Mouse (Mus musculus): ENCODE measurements around the gene Gm10229. TPM values are rescaled to one million over a fixed set of nuclear protein-coding genes. Genes with fewer than 3 reads are reported as not detected.
"Not testable (repeated sequence)": the region's sequence is repeated elsewhere in the genome, so short reads cannot be mapped to it uniquely, and the experiment has no call there.

Gm10229 gene
- total RNA-seq (2017): not detected in 2 replicates

GRCm38 (mm10) chr16:89014984-89015383 is at the start of gene Gm10229:
Gene Gm10229, plus strand, starts transcription at chr16:89015284.
- ATAC-seq (replicated peaks in 1 of 2; ENCODE audit: insufficient read depth in 1 of 2, low FRiP score in 2 of 2, low TSS enrichment in 1 of 2, low read depth in 1 of 2, poor library complexity in 2 of 2, severe bottlenecking in 2 of 2): not testable (repeated sequence)

GRCm38 (mm10) chr16:89010659-89011058 is 4.4 kb upstream of the Gm10229 start, which contains the start of gene Krtap22-2:
Gene Krtap22-2, minus strand, starts transcription at chr16:89010759.
- no peak for ATAC-seq (replicated peaks in 1 of 2; ENCODE audit: insufficient read depth in 1 of 2, low FRiP score in 2 of 2, low TSS enrichment in 1 of 2, low read depth in 1 of 2, poor library complexity in 2 of 2, severe bottlenecking in 2 of 2)

GRCm38 (mm10) chr16:89013973-89014372 is 1.1 kb upstream of the Gm10229 start:
- no peak for ATAC-seq (replicated peaks in 1 of 2; ENCODE audit: insufficient read depth in 1 of 2, low FRiP score in 2 of 2, low TSS enrichment in 1 of 2, low read depth in 1 of 2, poor library complexity in 2 of 2, severe bottlenecking in 2 of 2)

- not testable (repeated sequence) for ATAC-seq (replicated peaks in 1 of 2; ENCODE audit: insufficient read depth in 1 of 2, low FRiP score in 2 of 2, low TSS enrichment in 1 of 2, low read depth in 1 of 2, poor library complexity in 2 of 2, severe bottlenecking in 2 of 2)
Observed at GRCm38 (mm10) chr16:89031399-89031798, 16.3 kb downstream of the Gm10229 start, which contains the start of gene Krtap6-1. Gene Krtap6-1, plus strand, starts transcription at chr16:89031699.

GRCm38 (mm10) chr16:89041372-89041771 is 26.3 kb downstream of the Gm10229 start, which contains the start of gene Gm10228:
Gene Gm10228, minus strand, starts transcription at chr16:89041472.
- ATAC-seq (replicated peaks in 1 of 2; ENCODE audit: insufficient read depth in 1 of 2, low FRiP score in 2 of 2, low TSS enrichment in 1 of 2, low read depth in 1 of 2, poor library complexity in 2 of 2, severe bottlenecking in 2 of 2): not testable (repeated sequence)

GRCm38 (mm10) chr16:89047783-89048182 is 32.7 kb downstream of the Gm10229 start, which contains the start of gene Krtap6-5:
Gene Krtap6-5, minus strand, starts transcription at chr16:89047883.
- ATAC-seq (replicated peaks in 1 of 2; ENCODE audit: insufficient read depth in 1 of 2, low FRiP score in 2 of 2, low TSS enrichment in 1 of 2, low read depth in 1 of 2, poor library complexity in 2 of 2, severe bottlenecking in 2 of 2): no peak

GRCm38 (mm10) chr16:89063902-89064301 is 48.8 kb downstream of the Gm10229 start, which contains the start of gene 1110025L11Rik:
Gene 1110025L11Rik, minus strand, starts transcription at chr16:89064002.
- ATAC-seq (replicated peaks in 1 of 2; ENCODE audit: insufficient read depth in 1 of 2, low FRiP score in 2 of 2, low TSS enrichment in 1 of 2, low read depth in 1 of 2, poor library complexity in 2 of 2, severe bottlenecking in 2 of 2): not testable (repeated sequence)

Other genes starting within 250 kb of the Gm10229 start
- not detected in 2 replicates for gene 2310057N15Rik, start 241.1 kb upstream of the Gm10229 start, total RNA-seq (2017)
- not detected in 2 replicates for gene Gm5965, start 237.4 kb upstream of the Gm10229 start, total RNA-seq (2017)
- gene Gm20741, start 203.1 kb upstream of the Gm10229 start, total RNA-seq (2017): not detected in 2 replicates
- not detected in 2 replicates for gene Krtap15, start 195.1 kb upstream of the Gm10229 start, total RNA-seq (2017)
- not detected in 2 replicates for gene Krtap14, start 189.1 kb upstream of the Gm10229 start, total RNA-seq (2017)
- not detected in 2 replicates for gene Krtap19-1, start 145.9 kb upstream of the Gm10229 start, total RNA-seq (2017)
- not detected in 2 replicates for gene Krtap19-2, start 141.0 kb upstream of the Gm10229 start, total RNA-seq (2017)
- gene Krtap19-3, start 137.2 kb upstream of the Gm10229 start, total RNA-seq (2017): not detected in 2 replicates
- not detected in 2 replicates for gene Krtap19-4, start 130.2 kb upstream of the Gm10229 start, total RNA-seq (2017)
- gene Krtap19-5, start 118.8 kb upstream of the Gm10229 start, total RNA-seq (2017): not detected in 2 replicates
- gene Krtap19-9b, start 83.0 kb upstream of the Gm10229 start, total RNA-seq (2017): not detected in 2 replicates
- gene Krtap16-3, start 52.4 kb upstream of the Gm10229 start, total RNA-seq (2017): not detected in 2 replicates
- not detected in 2 replicates for gene Krtap22-2, start 4.5 kb upstream of the Gm10229 start, total RNA-seq (2017)
- gene Krtap6-1, start 16.4 kb downstream of the Gm10229 start, total RNA-seq (2017): not detected in 2 replicates
- gene Gm10228, start 26.2 kb downstream of the Gm10229 start, total RNA-seq (2017): not detected in 2 replicates
- not detected in 2 replicates for gene Krtap6-5, start 32.6 kb downstream of the Gm10229 start, total RNA-seq (2017)
- gene 1110025L11Rik, start 48.7 kb downstream of the Gm10229 start, total RNA-seq (2017): not detected in 2 replicates
- not detected in 2 replicates for gene Krtap6-3, start 68.7 kb downstream of the Gm10229 start, total RNA-seq (2017)
- not detected in 2 replicates for gene Gm6358, start 125.6 kb downstream of the Gm10229 start, total RNA-seq (2017)
- gene Gm10061, start 135.8 kb downstream of the Gm10229 start, total RNA-seq (2017): not detected in 2 replicates
- not detected in 2 replicates for gene Gm9789, start 142.7 kb downstream of the Gm10229 start, total RNA-seq (2017)
- gene Gm7735, start 154.2 kb downstream of the Gm10229 start, total RNA-seq (2017): not detected in 2 replicates
- gene 1110057P08Rik, start 159.5 kb downstream of the Gm10229 start, total RNA-seq (2017): not detected in 2 replicates
- not detected in 2 replicates for gene Krtap20-2, start 190.6 kb downstream of the Gm10229 start, total RNA-seq (2017)

Data from hematopoietic stem cell, adult 5-6 weeks (primary cell).